Mouse (Mus musculus) macrophage (primary cell): ENCODE results near the gene Synm. TPM values are rescaled to one million over a fixed set of nuclear protein-coding genes. Genes with fewer than 3 reads are reported as not detected.

ENCODE experiments used
- H3K27ac ChIP-seq: fragments of 350-480 bp; formaldehyde crosslinking; 2 replicates; pipeline ENCODE4 v1.9.0; 2021
- H3K36me3 ChIP-seq: fragments of 350-480 bp; formaldehyde crosslinking; 2 replicates; pipeline ENCODE4 v1.9.0; 2021; ENCODE audit errors: inconsistent target
- H3K4me3 ChIP-seq: fragments of 350-480 bp; formaldehyde crosslinking; 2 replicates; pipeline ENCODE4 v1.9.0; 2021; ENCODE audit errors: inconsistent target
- H3K79me2 ChIP-seq: fragments of 350-480 bp; formaldehyde crosslinking; 2 replicates; pipeline ENCODE4 v1.9.0; 2021; ENCODE audit errors: inconsistent target
- WGBS: methylation state at CpG from one replicate; pipeline ENCODE4 v1.1.7; 2026; ENCODE audit warnings: inconsistent platforms; ENCODE audit not compliant: missing documents; 5-methylcytosine and 5-hydroxymethylcytosine counted together
- polyA plus RNA-seq: library from polyadenylated mRNA; stranded (reverse); fragments of 250-400 nt; gene quantifications from 3 replicates; pipeline ENCODE4 v1.2.4, GENCODE M21; 2018; ENCODE audit warnings: inconsistent platforms

The Synm gene
- polyA plus RNA-seq, 1 experiment from 2014 or later: not detected

DNA sequence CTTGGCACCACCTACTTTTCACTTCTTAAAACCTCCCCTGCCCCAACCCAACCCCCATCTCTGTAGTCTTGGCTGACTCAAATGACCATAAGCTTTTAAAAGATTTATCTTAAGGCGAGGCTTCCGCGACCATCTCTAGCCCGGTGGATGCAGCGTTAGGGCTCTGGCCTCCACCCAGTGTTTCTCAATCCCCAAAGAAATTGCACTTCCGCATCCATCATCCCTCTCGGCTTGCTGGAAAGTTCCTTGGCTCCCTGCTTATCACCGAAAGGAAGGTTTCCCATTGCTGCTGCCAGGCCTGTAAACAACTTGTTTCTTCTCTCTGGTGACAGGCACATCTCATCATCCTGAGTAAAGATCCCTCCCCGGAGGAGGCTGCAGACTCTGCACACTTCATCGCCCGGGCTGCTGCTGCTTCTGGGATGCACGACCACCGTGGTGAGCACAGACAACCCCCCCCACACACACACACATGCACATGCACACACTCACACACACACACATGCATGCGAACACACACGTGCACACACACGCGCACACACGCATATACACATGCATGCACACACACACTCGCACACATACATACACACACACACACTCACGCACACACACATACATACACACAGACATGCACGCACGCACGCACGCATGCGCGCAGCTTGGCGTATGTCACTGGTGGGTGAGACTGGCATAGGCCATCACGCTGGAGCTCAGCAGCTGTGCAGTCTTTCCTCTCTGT lies 61.5 kb downstream of the Synm start:
- no peak overlapping the region for H3K4me3 ChIP-seq
- H3K27ac ChIP-seq: no peak overlapping the region
- 95% methylated on average over 27 of the region's 28 CpGs for WGBS
- no peaks in the 10 kb centered on the region for H3K79me2 ChIP-seq
- H3K36me3 ChIP-seq: no peaks in the 10 kb centered on the region

DNA sequence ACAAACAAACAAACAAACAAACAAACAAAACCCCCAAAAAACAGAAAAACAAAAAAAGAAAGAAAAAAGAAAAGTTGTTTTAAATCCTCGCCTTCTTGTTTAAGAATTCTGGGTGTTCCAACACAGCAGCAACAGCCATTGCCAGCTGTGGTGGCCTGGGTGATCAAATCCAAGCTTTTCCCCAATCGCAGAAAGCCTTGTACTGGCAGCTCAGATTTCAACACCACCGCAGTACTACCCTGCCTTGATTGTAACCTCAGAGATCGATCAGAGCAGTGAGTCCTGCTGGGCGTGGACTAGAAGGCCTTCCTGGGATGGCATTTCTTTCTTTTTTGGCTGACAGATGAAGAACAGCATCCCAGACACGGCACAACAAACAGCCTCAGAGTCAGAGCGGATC lies 63.6 kb downstream of the Synm start:
- Histone ChIP-seq H3K36me3 (no peaks in the 10 kb centered on the region), H3K4me3 (no peak overlapping the region), H3K79me2 (no peaks in the 10 kb centered on the region), H3K27ac (no peak overlapping the region)
- WGBS: 92% methylated on average over 7 of the region's 7 CpGs

DNA sequence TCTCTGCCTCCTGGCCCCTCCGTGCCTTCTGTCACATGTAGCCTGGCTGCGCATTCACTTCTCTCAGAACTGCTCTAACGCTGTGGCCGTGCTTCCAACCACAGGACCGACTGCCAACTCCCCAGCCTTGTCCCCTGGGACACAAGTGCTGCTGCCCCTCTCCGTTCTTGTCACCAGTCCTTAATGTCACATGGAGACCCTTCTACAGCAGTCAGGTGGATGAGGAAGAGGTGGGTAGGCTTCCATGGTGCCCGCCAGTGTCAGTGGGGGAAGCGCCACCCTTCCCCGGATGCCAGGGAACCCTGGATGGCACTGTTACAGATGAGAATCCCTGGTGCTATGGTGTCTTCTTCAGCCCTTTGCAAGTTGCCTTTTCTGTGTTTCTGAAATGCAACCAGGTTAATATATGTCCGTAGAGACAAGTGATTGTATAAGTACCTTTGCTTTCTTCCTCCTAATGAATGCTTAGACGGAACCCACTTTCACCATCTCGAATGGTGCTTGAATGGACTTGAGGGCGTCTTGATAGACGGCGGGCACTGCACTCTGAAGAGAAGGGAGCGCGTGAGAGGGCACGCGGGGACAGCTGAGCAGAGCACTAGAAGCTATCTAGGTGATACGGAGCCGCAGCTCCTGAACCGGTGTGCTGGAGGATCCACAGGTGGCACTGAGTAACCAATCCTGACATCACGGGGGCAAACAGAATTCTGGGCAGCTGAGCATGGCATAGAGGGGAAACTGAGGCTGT lies 66.6 kb downstream of the Synm start:
- no peak overlapping the region for H3K4me3 ChIP-seq
- H3K27ac ChIP-seq: no peak overlapping the region
- no peaks in the 10 kb centered on the region for H3K36me3 ChIP-seq
- H3K79me2 ChIP-seq: no peaks in the 10 kb centered on the region
- 95% methylated on average over 23 of the region's 23 CpGs for WGBS

DNA sequence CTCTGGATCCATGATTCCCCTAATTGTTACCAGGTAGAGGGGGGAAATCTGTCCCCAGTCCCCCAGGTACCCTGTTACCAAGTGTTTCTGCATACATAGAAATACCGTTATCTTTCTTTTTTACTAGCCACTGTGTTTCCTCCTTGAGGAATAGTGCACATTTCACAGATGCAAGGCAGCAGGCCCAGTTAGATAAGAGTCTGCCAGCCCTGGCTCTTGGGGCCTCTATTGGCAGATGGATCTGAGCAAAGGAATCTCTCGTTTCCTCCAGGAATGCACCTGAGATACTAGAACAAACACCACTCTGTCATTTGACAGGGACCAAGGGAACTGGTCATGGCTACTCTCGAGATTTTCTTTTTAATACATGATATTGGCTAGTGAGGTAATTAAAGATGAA lies 67.4 kb downstream of the Synm start:
- H3K79me2 ChIP-seq: no peaks in the 10 kb centered on the region
- no peak overlapping the region for H3K4me3 ChIP-seq
- no peaks in the 10 kb centered on the region for H3K36me3 ChIP-seq
- WGBS: 86% methylated on average over 3 of the region's 3 CpGs
- H3K27ac ChIP-seq: no peak overlapping the region

DNA sequence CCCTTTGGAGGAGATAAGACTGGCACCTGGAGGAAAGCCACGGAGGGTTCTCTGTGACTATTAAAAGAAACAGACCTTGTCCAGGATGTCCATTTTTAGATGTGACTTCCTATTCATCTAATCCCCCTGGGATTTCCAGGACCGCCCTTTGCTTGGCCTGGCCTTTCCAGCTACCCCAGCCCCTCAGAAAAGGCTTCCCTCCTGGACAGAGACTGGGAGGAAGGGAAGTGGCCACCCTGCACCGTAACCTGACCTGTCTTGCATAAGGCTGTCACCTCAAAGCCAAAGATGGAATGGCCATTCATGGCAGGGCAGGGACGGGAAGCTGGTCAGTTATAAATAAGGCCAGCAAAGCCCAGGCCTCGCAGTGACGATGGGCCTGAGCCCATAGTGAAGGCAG lies 68.5 kb downstream of the Synm start:
- 81% methylated on average over 6 of the region's 6 CpGs for WGBS
- Histone ChIP-seq H3K79me2 (no peaks in the 10 kb centered on the region), H3K27ac (no peak overlapping the region), H3K4me3 (no peak overlapping the region), H3K36me3 (no peaks in the 10 kb centered on the region)

DNA sequence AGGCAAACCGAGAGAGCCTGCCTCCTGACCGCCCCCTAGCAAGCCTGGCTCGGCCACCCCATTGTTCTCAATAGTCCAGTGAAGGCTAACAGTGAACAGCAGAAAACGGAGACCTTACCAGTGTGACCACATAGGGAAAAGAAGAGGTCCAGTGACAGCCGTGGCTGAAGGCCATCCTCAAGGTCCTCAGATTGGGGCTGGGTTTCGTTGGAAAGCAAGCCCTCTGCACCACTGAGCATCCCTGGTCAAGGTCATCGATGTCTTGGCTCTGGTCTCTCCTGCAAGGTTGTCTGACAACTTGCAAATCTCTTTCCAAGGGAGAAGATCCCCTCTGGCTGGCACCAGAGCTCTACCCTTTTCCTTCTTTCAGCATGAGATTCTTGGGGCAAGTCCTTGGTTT lies 69.7 kb downstream of the Synm start:
- Histone ChIP-seq H3K27ac (no peak overlapping the region), H3K79me2 (no peaks in the 10 kb centered on the region), H3K36me3 (no peaks in the 10 kb centered on the region), H3K4me3 (no peak overlapping the region)
- WGBS: 93% methylated on average over 7 of the region's 7 CpGs

DNA sequence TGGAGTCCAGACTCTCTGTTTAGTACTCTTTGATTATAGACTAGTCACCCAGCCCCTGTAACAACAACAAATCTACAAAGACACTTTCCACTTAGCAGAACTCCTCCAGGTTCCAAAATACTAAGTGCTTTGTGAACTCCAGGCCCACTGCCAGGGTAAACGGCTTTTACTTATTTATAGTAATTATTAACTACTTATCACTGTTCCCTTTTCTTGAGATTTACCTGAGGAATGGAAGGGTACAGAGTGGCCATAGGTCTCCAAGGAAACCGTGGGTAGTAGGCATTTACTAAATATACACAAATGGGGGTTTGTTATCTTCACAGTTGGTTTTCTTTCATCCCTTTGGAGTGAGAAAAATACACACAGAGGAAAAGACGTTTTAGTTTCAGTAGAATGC lies 71.3 kb downstream of the Synm start:
- H3K79me2 ChIP-seq: no peaks in the 10 kb centered on the region
- no peak overlapping the region for H3K4me3 ChIP-seq
- no peaks in the 10 kb centered on the region for H3K36me3 ChIP-seq
- H3K27ac ChIP-seq: no peak overlapping the region
- 80% methylated on average over 3 of the region's 3 CpGs for WGBS

DNA sequence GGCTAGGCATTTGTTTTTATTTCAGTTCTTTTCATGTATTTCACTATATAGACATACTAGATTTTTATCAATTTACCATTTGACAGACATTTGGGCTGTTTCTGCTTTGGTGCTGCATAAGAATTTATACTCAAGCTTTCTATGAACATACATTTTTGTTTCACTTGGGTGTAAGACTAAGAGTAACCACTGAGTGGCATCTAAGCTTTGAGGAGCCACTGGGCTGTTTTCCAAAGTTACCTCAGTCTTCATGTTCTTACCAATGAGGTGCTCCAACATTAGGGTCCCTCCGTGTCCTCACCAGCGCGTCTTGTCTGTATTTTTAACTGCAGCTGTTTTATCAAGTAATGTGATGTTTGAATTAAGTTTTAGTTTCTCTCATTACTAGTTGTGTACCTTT lies 73.0 kb downstream of the Synm start:
- 100% methylated on average over 3 of the region's 3 CpGs for WGBS
- H3K27ac ChIP-seq: no peak overlapping the region

DNA sequence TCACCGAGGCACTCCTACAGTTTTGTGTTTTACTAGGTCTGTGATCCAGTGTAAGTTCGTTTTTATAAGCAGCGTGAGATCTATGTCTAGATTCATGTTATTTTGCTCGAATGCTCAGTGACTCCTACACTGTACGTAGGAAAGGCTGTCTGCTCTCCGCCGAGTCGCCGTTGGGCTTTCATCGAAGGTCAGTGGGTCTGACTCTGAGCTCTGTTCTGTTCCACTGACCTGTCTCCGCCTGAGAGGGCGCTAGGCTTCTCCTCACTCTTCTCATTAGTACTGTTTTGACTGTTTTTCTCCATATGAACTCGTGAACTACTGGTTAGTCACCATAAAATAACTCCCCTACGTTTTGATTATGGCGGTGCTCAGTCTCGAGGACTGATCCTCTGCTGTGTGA lies 76.5 kb downstream of the Synm start:
- no peaks in the 10 kb centered on the region for H3K79me2 ChIP-seq
- WGBS: 91% methylated on average over 16 of the region's 16 CpGs
- H3K36me3 ChIP-seq: no peaks in the 10 kb centered on the region
- H3K27ac ChIP-seq: no peak overlapping the region
- no peak overlapping the region for H3K4me3 ChIP-seq

More for the DNA sequence above, 73.0 kb downstream of the Synm start:
- no peaks in the 10 kb centered on the region for H3K79me2 ChIP-seq
- H3K36me3 ChIP-seq: no peaks in the 10 kb centered on the region
- H3K4me3 ChIP-seq: no peak overlapping the region

DNA sequence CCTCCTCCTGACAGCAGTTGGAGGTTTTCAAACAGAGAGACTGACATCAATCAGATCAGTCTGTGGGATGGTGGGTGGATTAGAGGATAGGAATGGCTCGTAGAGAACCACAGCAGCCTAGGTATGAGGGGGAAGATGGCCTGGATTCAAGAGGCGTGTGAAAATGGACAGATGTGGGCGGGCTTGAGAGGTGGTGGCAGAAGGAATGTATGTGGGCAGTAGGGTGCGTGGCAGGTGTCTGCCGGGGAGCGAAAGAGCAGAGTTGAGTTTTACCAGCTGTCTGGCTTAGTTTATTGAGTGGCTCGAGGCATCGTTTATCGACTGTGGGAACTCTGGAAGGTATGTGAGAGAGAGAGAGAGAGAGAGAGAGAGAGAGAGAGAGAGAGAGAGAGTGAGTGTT lies 78.5 kb downstream of the Synm start:
- Histone ChIP-seq H3K36me3 (no peaks in the 10 kb centered on the region), H3K4me3 (no peak overlapping the region), H3K27ac (no peak overlapping the region), H3K79me2 (no peaks in the 10 kb centered on the region)
- 99% methylated on average over 9 of the region's 9 CpGs for WGBS

Other genes with a start within 250 kb of the Synm start
- 5.5 to 7.3 TPM (median 5.5 TPM) in 3 replicates for gene Lrrc28, start 114.5 kb downstream of the Synm start, polyA plus RNA-seq
- 0.52 to 1.0 TPM (median 0.84 TPM) in 3 replicates for gene Ttc23, start 112.3 kb downstream of the Synm start, polyA plus RNA-seq
- 3.0 to 4.7 TPM (median 3.2 TPM) in 3 replicates for gene Igf1r, start 193.1 kb upstream of the Synm start, polyA plus RNA-seq